Mouse (Mus musculus): ENCODE results near the gene Cyp1a2.

Gene Cyp1a2

DNA sequence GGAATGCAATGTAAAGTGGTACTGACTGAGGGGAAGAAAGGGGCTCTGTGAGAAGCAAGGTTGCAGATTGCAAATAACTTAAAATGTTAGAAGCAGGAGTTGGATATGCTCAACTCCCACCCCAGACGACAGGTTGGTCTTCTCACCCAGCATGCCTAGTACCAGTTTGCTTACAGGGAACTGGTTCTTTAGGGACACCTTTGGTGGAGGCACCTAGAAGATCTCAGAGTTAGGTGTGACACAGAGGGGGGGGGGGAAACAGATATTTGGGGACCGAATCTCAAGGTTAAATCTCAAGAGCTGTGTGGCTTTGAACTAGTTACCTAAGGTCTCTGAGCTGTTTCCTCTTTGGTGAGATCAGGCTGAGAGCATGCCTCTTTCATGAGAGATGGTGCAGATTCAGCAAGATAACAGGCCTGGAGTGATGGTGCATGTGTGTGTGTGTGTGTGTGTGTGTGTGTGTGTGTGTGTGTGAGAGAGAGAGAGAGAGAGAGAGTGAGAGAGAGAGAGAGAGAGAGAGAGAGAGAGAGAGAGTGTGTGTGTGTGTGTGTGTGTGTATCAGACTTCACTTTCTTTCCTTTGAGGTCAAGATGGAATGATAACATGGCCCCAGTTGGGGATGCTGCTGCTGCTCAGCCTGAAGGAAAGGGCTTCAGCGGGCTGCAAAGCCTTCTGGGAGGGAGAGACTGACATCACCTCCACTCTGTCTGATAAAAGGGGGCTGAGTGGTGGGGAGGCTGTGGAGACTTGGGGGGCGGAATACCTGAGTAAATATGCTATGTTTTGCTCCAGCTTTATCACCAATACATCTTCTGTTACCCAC, 36.0 kb downstream of the Cyp1a2 start:
- no peak for DNase-seq (ENCODE audit: low read depth in 1 of 2, low spot score in 2 of 2)

DNA sequence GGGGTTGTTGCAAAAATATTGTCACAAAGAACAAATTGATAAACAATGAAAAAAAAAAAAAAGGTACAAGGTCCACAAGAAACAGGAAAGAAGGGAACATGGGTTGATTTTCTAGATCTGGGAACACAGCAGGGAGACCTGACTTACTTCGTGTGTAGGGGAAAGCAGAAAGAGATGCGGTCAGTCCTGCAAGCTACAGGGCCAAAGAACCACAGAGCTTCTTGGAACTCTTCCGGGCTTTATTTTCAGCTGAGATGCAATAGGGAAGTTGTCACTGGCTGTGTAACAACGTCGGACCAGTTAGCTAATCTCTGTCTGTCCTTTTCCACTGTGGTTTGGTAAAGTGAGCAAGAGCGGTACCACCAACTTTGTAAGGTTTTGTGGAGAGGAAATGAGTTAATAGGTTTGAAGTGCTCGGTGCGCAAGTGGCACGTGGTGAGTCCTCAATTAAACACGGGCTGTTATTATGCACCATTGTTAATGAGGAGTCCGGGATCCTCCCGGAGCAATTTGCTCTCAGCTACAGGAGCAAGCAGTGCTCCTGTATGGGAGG, 36.9 kb downstream of the Cyp1a2 start:
- peak; percentile 59 to 60 for DNase-seq (ENCODE audit: low read depth in 1 of 2, low spot score in 2 of 2)

DNA sequence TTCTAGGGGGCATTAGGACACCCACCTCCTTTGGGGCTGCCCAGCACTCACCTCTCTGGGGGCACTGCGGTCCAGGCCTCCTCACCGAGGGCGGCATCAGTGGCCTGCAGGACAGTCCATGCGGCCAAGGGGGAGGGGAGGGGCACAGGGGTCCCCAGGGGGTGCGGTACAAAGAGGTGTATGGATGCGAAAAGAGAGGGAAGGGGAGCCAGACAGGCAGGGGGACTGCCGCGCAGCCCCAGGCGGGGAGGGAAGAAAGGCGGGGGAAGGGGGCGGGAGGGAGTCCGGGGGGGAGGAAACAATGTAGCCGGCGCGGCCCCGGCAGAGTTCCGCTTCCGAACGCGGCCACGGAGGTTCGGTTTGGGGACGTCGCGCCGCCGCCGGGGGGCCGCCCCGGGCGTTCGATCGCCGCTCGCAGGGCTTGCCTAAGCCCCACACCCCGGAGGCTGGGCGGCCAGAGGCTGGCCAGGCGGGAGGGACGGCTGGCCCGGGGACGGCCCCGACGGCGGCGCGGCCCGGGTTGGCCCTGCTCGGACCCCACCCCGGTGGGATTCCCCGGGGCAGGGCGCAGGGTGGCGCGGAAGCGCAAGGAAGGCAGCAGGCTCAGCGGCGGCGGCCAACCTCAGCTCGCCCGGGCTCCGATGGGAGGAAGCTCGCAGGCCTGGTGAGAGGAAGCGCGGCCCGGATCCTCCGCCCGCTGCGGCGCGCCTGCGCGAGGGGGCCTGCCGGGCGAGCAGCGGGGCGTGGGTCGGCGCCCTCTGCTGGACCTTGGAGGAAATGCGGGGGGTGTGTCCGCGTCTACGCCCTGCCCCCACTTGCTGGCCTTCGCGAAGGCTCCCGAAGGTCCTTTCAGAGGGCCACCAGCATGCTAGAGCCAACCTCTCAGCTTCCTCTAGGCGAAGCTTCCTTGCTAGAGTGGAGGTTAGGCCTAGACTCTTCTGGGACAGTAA, 38.3 kb downstream of the Cyp1a2 start:
- peak; percentile 84 to 96 for DNase-seq (ENCODE audit: low read depth in 1 of 2, low spot score in 2 of 2)

DNA sequence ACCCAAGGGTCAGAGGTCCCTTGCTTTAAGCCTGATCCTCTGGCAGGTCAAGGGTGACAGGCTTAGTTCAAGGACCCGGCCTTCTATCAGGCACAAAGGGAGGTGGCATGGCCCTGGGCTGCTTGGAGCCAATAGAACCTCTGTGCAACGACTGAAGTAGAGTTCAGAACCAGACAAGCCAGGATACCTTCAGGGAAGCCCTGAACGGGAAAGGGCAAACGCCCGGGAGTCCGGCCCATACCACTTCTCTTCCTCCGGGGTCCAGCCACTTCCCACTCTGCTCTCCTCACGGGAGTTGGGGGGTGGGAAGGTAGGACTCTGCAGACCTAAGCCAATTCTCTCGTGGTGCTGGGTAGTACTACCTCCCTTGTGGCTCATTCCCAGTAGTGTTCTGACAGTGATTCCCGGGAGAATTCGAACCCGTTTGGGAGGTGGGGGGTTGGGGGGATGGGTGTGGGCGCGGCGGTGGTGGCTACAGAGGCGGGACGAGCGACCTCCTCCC, 39.0 kb downstream of the Cyp1a2 start:
- DNase-seq (ENCODE audit: low read depth in 1 of 2, low spot score in 2 of 2): no peak

DNA sequence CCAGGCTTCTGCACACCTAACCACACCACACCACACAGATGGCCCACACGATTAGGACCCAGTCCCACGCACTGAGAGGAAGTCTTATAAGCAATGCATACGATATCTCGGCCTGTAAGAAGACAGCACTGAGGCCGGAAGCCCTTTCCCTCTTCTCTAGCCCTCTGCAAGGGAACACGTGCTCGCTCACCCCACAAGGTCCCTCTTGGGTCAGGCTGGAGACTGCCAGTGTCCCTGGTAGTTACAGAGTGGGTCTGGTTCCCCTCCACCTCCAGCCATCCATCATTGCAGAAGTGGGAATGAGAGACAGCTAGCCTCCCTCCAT, 39.7 kb downstream of the Cyp1a2 start:
- no peak for DNase-seq (ENCODE audit: low read depth in 1 of 2, low spot score in 2 of 2)

DNA sequence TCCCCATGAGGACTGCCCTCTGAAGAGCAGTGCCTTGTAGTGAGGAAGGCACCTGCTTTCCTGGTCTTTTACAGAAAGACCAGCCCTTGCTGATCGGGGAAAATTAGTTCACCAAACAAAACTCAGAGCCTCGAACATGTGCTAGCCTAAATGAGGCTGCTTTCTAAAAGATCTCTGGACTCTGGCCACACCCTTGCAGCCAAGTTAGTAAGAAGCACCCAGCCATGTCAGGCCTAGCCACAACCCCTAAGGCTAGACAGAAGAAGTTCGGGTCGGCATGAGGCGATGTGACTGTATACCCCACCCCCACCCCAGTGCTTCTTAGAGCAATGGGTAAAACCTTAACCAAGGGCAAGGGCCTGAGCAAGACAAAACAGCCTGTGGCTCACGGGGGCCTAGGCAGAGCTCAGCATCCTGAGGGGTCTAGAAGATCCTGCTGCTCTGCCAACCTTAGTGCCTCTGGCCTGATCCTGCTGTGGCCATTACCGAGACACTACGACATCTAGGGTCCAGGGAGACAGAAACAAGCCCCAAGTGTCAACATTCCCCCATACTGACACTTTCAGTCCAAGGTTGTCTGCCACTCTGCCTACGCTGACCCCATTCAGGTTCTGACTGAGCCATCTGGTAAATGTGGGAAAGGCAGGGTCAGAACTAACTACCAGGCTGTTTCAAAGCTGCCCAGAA, 40.2 kb downstream of the Cyp1a2 start:
- no peak for DNase-seq (ENCODE audit: low read depth in 1 of 2, low spot score in 2 of 2)

DNA sequence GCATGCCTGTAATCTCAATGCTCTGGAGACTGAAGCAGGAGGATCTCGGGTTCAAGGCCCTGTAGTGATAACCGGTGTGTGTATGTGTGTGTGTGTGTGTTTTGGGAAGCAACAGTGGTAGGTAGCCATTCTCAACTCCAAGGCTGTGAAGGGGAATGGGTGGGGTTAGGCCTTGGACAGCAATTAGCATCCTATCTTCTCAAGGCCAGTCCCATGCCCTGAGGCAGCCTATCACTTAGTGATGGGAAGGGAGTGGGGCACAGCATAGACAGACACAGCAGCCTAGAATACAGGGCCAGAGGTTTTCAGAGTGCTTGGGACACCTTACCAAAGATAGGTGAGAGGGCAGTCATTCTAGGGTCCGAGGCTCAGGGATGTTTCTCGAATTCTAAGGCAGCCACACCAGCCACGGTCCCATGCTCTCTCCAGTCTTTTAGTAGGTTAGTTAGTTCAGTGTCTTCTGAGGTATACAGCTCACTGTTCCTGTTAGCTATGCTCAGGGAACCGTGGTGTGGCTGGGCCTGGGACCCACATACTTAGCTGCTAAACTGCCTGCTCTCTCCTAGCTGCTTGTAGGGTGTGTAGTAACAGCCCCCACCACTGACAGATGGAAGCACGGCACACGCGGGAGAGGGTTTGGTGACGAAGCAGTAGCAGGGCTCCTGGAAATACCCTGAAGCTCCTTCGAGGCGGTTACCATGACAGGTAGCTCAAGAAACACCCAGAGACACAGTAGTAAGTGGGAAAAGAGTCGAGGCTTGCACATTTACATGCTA, 41.5 kb downstream of the Cyp1a2 start:
- no peak for DNase-seq (ENCODE audit: low read depth in 1 of 2, low spot score in 2 of 2)

DNA sequence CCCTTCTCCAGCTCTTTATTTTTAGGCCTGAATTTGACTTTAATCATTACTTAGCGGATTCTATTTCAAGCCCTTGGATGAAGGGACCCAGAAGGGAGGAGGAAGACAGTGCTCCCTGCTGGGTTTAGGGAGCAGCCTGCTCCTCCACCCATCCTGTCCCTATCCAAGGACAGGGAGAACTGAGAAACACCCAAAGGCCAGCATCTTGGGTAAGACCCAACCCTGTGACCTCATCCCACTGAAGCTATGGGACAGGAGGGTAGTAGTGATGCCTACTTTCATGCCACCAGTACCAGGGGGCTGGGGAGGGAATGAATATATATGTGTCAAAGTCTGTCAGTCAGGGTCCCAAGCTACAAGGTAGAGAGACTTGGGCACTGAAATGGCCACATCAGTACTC, 42.5 kb downstream of the Cyp1a2 start:
- DNase-seq (ENCODE audit: low read depth in 1 of 2, low spot score in 2 of 2): no peak

DNA sequence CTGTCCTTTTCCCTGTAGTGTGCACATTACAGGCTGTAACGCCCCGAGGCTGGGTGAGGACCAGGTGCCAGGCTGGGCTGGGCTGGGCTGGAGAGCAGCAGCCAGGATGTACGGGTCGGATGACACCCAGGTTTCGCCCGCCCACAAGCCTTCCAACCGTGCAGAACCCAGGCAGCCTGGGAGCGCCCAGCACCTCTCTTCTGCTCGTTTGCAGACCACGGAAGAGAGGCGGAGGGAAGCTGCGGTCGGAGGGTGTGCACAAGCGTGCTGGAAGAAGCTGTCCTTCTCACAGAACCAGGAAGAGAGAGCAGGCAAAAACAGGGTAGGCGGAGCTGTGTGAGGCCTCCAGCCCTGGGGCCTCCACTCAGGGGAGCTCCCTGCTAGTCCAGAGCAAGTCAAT, 43.1 kb downstream of the Cyp1a2 start:
- peak; percentile 71 to 78 for DNase-seq (ENCODE audit: low read depth in 1 of 2, low spot score in 2 of 2)

DNA sequence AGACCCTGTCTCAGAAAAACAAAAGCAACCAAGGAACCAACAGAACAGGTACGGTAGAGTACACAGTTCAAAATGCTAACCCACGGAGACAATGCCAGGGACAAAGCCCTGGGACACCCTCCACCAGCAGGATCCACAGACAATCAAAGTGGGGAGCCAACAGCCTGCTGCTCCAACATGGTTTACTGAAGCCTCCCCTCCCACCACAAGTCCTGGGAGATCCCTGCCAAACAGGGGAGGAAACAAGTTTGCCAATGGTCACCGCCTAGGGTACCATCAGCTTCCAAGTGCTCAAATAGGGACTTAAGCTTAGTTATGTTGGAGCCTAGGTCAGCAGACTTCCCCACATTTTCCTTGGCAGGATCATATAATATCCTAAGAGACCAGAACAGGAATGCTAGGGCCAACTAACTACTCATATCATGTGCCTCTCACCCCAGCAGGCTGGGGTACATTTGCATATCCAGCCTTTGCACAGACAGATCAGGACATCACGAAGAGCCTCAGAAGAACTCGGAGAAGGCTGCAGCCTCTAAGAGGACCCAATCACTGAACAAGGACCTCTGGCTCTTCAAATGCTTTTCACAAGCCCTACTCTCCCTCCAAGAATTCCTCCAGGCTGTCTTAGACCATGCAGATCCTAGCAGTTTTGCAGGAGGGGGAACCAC, 43.7 kb downstream of the Cyp1a2 start:
- DNase-seq (ENCODE audit: low read depth in 1 of 2, low spot score in 2 of 2): no peak

DNA sequence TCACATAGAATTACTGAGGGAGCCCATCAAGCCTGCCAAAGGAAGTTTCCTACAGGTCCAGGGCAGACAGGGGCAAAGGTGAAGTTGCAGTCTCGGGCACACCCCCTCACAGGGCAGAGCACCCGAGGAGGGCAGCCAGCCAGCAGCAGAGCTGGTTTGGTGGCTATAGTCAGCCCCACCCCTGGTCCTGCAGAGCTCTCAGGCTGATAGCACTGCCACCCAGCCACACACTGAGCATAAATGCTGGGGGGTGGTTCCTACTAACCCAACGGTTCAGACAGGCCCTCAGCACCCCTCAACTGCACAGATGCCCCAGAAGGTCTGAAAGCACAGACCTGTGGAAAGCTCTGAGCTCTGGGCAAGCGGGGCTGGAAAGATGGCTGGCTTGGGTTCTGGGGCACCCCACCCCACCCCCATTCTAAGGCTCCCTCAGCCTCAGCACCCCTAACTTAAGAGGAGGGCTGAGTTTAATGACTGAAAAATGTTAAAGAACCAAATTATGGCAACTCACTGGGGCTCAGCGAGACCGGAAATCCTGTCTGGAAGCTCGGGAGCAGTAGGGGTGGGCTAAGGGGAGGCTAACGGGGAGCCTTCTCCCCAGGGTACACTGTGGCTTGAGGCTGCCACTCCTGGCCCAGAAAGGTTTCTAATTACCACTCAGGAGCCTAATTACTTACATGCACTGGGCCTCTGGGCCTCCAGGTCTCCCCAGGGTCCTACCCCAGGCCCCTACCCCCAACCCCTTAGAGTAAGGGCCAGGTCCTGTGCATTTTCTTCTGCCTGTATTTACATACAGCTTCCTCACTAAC, 44.6 kb downstream of the Cyp1a2 start:
- no peak for DNase-seq (ENCODE audit: low read depth in 1 of 2, low spot score in 2 of 2)

DNA sequence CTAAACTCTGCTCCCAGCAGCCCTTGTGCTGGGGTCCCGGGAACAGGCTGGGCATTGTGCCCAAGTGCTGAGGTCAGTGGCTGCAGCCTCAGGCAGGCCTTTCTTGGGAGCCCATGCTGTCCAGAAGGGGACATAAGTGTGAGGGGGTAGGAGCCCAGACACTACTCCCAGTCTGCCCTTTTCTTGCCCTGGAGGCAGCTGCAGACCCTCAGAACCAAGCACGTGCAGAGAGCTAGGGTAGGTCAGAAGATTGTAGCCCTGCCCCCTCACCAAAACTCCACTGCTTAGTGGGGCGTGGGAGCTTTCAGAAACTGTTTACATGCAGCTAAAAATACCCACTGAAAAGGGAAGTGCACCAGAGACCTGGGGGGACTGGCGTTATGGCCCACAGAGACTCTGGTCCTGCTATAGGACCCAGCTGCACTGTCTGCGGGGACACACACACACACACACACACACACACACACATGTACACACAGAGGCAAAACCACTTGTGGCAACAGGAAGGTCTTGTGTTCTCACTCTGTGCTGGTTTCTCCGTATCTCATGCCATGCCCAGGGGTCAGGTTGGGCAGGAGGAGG, 45.7 kb downstream of the Cyp1a2 start:
- no peak for DNase-seq (ENCODE audit: low read depth in 1 of 2, low spot score in 2 of 2)

DNA sequence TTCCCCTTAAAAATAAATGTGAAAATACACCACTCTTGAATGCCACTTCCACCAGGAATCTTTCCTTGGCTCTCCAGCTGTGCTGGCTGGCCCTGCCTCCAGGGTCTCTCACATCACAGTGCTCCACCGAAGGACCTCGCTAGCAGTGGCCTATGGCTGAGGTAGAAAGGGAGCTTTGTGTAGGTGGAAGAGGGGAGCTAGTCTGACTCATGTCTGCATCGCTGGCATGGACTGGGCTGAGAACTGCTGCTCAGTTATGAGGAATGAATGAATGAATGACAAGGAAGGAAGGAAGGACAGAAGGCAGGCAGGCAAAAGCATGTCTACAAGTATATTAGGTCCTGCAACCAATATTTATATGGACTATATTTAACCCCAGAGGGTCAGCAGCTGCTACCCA, 46.2 kb downstream of the Cyp1a2 start:
- DNase-seq (ENCODE audit: low read depth in 1 of 2, low spot score in 2 of 2): no peak

DNA sequence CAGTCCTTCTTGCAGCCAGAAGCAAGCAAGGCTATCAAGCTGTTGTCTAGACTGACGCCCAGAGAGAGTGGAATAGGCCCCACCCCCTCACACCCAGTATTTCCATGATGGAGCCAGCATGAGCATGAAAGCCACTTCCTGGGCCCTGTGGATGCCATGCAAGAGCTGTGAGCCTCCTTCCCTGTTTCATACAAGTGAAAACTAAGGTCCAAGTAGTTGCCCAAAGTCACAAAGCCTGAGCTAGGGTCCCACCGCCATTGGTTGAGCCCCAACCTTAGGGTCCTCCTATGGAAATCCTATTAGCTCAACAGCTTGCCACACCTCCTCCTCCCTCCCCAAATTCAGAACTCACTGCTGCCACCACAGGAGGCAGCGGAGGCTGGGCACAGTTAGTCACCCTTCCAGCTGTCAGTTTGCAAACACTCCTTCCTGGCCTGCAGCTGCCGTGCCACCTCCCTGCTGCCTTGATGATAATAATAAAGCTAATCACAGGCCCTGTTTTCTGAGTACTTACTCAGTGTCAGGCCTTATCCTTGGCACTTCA, 50.0 kb downstream of the Cyp1a2 start:
- no peak for DNase-seq (ENCODE audit: low read depth in 1 of 2, low spot score in 2 of 2)

DNA sequence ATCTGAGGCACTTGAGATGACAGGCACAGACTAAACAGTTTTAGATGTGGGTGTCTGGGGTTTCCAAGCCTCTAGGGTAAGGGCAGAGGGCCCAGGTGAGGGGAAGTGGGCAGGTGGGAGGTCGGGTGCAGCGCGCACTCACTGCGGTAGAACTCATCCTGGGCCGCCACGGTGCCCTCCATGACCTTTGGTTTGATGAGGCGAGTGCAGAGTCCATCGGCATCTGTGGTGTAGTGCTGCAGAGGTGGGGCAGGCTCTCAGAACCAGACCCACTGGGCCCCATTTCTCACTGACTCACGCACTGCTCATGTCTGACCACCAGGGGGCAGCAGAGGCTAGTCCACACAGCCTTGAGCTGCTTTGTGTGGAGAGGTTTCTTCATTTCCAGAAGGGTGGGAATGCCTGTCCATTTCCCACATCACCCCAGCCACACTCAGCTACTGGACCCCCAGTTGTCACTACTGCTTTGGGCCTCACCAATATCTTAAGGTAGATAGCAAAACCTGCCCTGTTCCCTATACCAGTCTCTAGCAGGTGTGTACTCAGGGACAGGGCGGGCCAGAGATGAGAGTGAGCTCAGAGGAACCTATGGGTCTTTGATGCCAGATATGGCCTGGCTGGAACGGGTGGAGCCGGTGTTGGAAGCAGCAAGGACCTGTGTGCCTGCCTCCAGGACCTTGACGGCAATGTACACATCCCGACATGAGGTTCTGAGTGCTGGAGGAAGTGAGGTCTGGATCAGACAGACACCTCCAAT, 54.2 kb downstream of the Cyp1a2 start:
- DNase-seq (ENCODE audit: low read depth in 1 of 2, low spot score in 2 of 2): peak in 1 of 2 experiments; percentile 67

DNA sequence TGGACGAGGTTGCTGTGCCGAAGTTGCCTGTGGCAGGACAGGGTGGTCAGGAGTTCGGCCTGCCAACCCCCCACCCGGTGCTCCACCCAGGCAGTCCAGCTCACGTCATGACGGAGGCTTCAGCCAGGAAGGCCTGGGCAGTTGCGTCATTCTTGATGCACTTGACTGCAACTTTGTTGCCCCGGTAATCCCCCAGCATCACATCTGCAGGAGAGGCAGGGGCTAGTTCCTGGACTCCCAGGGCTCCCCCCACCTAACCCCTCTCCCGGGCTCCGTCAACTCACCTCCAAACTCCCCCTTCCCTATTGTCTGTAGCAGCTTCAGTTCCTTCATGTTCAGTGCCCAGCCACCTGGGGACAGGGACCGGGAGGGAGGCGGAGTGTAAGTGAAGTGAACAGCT, 54.8 kb downstream of the Cyp1a2 start:
- no peak for DNase-seq (ENCODE audit: low read depth in 1 of 2, low spot score in 2 of 2)

DNA sequence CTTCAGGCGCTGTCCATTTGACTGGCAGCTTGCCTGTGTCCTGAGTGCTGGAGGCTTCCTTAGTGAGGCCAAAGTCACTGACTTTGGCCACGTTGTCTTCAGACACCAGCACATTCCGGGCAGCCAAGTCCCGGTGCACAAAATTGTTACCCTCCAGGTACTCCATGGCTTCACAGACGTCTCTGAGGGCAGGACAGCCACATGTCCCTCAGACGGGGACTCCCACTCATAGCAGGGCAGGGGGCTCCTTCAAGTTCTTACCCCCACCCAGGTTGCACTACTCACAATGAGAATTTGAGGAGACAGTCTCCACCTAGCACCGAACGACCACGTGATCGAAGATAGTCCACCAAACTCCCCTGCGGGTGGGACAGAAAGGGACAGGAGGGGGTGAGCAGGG, 55.6 kb downstream of the Cyp1a2 start:
- no peak for DNase-seq (ENCODE audit: low read depth in 1 of 2, low spot score in 2 of 2)

DNA sequence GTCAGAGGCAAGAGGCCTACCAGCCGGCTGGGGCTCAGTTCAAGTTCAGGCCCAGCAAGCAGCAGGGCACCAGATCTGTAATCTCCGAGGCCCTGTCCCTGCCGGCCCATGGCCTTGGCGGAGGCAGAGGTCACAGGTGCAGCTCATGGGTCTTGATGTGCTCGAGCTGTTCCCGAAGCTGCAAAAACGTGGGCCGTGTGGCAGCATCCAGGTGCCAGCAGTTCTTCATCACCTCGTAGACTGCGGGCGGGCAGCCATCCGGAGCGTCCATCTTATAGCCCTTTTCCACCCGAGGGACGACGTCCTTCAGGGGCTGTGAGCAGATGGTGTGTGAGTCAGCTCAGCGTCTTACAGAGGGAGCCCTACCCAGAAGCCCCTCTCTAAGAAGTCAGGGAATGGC, 56.3 kb downstream of the Cyp1a2 start:
- no peak for DNase-seq (ENCODE audit: low read depth in 1 of 2, low spot score in 2 of 2)
